Mouse (Mus musculus): ENCODE measurements at regions not wholly inside any gene's neighbourhood (a gene's known extent, or its start where the extent isn't known, plus 50 kb on each side); places are given as distances from the start of the nearest gene placed in this dataset.

- no peak for DNase-seq
Measured at GRCm38 (mm10) chr10:124320191-124321110, 1056.7 kb downstream of the Fam19a2 start.

GRCm38 (mm10) chr10:124332491-124332890, 1056.8 kb downstream of the Slc16a7 start:
- DNase-seq: no peak

GRCm38 (mm10) chr10:124338923-124339322, 1050.3 kb downstream of the Slc16a7 start:
- DNase-seq: no peak

GRCm38 (mm10) chr10:124349300-124349699, 1040.0 kb downstream of the Slc16a7 start:
- peak; percentile 3 for DNase-seq

- DNase-seq: no peak
Measured at GRCm38 (mm10) chr10:124362795-124363194, 1026.5 kb downstream of the Slc16a7 start.

- DNase-seq: no peak
Measured at GRCm38 (mm10) chr10:124370994-124371393, 1018.3 kb downstream of the Slc16a7 start.

GRCm38 (mm10) chr10:124402647-124403046, 986.6 kb downstream of the Slc16a7 start:
- no peak for DNase-seq

GRCm38 (mm10) chr10:124409633-124410032, 979.6 kb downstream of the Slc16a7 start:
- DNase-seq: no peak

- DNase-seq: no peak
Measured at GRCm38 (mm10) chr10:124416531-124416930, 972.7 kb downstream of the Slc16a7 start.

GRCm38 (mm10) chr10:124423418-124423817, 965.8 kb downstream of the Slc16a7 start:
- no peak for DNase-seq

All from cerebellum, adult 11-12 months (tissue).